Mouse (Mus musculus): ENCODE measurements around the gene Ppcdc.
A peak's percentile ranks its signal among the peaks of the same experiment; 100 is the strongest.

- TF ChIP-seq CEBPB (IDR thresholded peaks at IDR 0.05; ENCODE audit: insufficient read depth, poor library complexity, severe bottlenecking) (0 out of 2 replicates have a peak, but pooled peaks have one; percentile 15), TCF12 (IDR thresholded peaks at IDR 0.05; ENCODE audit: insufficient read depth, poor library complexity, severe bottlenecking) (no peak), POLR2A (IDR thresholded peaks at IDR 0.05; ENCODE audit: insufficient read length, low read depth) (no peak), SRF (IDR thresholded peaks at IDR 0.05; ENCODE audit: control insufficient read depth, insufficient read length, low read depth) (no peak), USF1 (IDR thresholded peaks at IDR 0.05; ENCODE audit: low read depth) (no peak), MYOG (IDR thresholded peaks at IDR 0.05; ENCODE audit: control insufficient read depth in 1 of 3, insufficient read depth in 1 of 3, insufficient read length in 2 of 3, low read depth in 2 of 3) (no peak), MAX (IDR thresholded peaks at IDR 0.05; ENCODE audit: low read depth) (no peak), MYOD1 (IDR thresholded peaks at IDR 0.05; ENCODE audit: control insufficient read depth in 1 of 3, insufficient read length in 2 of 3, low read depth in 2 of 3) (no peak), E2F4 (IDR thresholded peaks at IDR 0.05; ENCODE audit: insufficient read depth) (no peak), REST (IDR thresholded peaks at IDR 0.05; ENCODE audit: insufficient read depth, insufficient read length) (no peak), TCF3 (IDR thresholded peaks at IDR 0.05; ENCODE audit: insufficient read length, low read depth) (no peak), POLR2AphosphoS2 (IDR thresholded peaks at IDR 0.05; ENCODE audit: insufficient read length, low read depth) (no peak)
These were observed 49.1 kb downstream of the Ppcdc start for GRCm38 (mm10) chr9:57390869-57391268.

Data from myocyte (in vitro differentiated cells).